Mouse (Mus musculus) kidney, adult 2 months (tissue): ENCODE measurements around the gene Siva1. TPM values are rescaled to one million over a fixed set of nuclear protein-coding genes. Genes with fewer than 3 reads are reported as not detected.
A peak's percentile ranks its signal among the peaks of the same experiment; 100 is the strongest.

Source experiments
- DNase-seq: peaks from one replicate; pipeline ENCODE4 v3.0.0; 2021
- H3K27ac ChIP-seq: fragments of 200-500 bp; 2 replicates; pipeline ENCODE4 v1.5.1; 2012; ENCODE audit warnings: low read depth, low read length, control low read depth, inconsistent platforms; ENCODE audit not compliant: insufficient read depth
- H3K27me3 ChIP-seq: fragments of 200-500 bp; replicated peaks from 2 replicates; pipeline ENCODE4 v1.6.1; 2012; ENCODE audit warnings: mild to moderate bottlenecking, moderate library complexity, low read length, inconsistent platforms; ENCODE audit not compliant: control insufficient read depth, insufficient read depth
- H3K36me3 ChIP-seq: fragments of 200-500 bp; 2 replicates; pipeline ENCODE4 v1.6.1; 2012; ENCODE audit warnings: mild to moderate bottlenecking, moderate library complexity, low read length, inconsistent platforms; ENCODE audit not compliant: control insufficient read depth, insufficient read depth
- H3K4me1 ChIP-seq: fragments of 200-500 bp; 2 replicates; pipeline ENCODE4 v1.6.1; 2011; ENCODE audit warnings: low read length; ENCODE audit not compliant: control insufficient read depth, insufficient read depth
- H3K4me3 ChIP-seq: fragments of 200-500 bp; 2 replicates; pipeline ENCODE4 v1.5.1; 2011; ENCODE audit warnings: mild to moderate bottlenecking, low read depth, low read length, control low read depth; ENCODE audit not compliant: insufficient read depth
- CTCF ChIP-seq: fragments of 200-500 bp; conservative IDR thresholded peaks from 2 replicates; pipeline ENCODE4 v1.5.1; 2011; ENCODE audit warnings: low read depth, mild to moderate bottlenecking, control low read depth, low read length, moderate library complexity, mixed read lengths; ENCODE audit not compliant: insufficient read depth, insufficient read length
- POLR2A ChIP-seq: fragments of 200-500 bp; IDR thresholded peaks from one replicate; pipeline ENCODE4 v1.6.1; 2011; ENCODE audit warnings: low read depth, low read length, control low read depth
- WGBS: fragments of 180-500 bp; shearing (Covaris S2); methylation state at CpG from one replicate; pipeline ENCODE4 v1.1.7; 2018; 5-methylcytosine and 5-hydroxymethylcytosine counted together
- polyA plus RNA-seq: library from polyadenylated mRNA; depleted of rRNA; stranded (reverse); fragments of >200 nt; gene quantifications from 2 replicates; pipeline ENCODE4 v1.2.3, GENCODE M21; 2012; rRNA removed

The Siva1 gene
- polyA plus RNA-seq, result 27.7 and 27.8 TPM in 2 replicates

DNA sequence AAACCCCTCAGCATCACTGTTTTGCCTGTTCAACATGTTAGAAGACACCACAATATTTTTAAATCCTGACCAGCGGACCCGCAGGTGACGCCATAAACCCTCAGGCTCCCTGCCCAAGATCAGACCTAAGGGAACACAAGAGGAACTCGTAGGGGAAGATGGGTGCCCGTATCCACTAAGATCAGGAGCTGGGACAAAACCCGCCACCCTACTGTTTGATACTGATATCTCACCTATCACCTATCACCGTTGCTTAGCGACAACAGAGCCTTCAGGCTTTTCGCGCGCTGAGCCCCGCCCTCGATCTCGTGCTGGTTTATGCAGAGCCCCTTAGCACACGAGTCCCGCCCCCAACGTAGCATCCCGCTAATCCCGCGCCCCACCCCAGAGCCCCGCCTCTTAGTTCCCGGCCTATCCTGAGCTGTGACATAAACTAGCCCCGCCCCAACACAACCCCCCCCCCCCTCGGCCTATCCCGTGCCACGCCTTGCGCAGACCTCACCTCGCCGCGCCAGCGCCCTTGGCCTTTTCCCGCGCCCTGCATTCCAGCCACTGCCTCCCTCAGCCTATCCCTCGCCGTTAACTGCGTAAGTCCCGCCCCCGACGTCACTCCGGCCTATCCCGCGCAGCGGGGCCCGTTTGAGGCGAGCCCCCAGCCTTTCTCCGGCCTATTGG, at the start of gene Siva1:
Siva1 (plus strand) TSS at position 500 of the 675 bp plus-strand sequence.
- TF ChIP-seq CTCF (no peak), POLR2A (no peak)
- H3K36me3 ChIP-seq, result no peaks in the 10 kb centered on the region
- peak within 1 kb of the TSS; percentile 40; the same call in 1 of the 2 replicates for H3K27ac ChIP-seq
- WGBS, result 2% methylated on average over 45 of the region's 46 CpGs
- H3K4me1 ChIP-seq, result no peaks in the 10 kb centered on the region
- peak; percentile 99 for DNase-seq
- peak within 1 kb of the TSS; percentile 65 for H3K4me3 ChIP-seq
- H3K27me3 ChIP-seq, result no peaks in the 10 kb centered on the region

DNA sequence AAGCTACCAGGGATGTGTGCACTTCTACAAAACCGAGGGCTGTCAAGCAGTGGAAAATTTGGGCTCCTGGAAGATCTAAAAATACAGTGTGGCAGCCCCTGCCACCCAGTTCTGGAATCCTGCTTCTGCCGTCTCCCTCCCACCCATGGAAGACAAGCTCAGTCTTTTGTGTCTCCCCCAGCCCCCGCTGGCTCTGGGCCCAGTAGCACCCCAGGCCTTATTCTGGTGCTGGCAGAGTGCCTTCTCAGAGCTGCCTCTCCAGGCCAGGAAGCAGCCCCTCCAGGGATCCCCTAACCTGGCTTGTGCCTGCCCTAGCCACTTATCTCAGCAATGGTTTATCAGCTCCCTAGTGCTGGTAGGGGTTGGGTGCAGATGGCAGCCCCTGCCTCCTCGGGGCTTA, 49.5 kb upstream of the Siva1 start:
- Histone ChIP-seq H3K36me3 (no peaks in the 10 kb centered on the region), H3K27ac (no peak overlapping the region), H3K27me3 (no peaks in the 10 kb centered on the region), H3K4me3 (no peak overlapping the region), H3K4me1 (peaks cover 3% of the 10 kb centered on the region)
- TF ChIP-seq CTCF (no peak), POLR2A (no peak)
- 52% methylated on average over 4 of the region's 4 CpGs for WGBS
- no peak for DNase-seq

DNA sequence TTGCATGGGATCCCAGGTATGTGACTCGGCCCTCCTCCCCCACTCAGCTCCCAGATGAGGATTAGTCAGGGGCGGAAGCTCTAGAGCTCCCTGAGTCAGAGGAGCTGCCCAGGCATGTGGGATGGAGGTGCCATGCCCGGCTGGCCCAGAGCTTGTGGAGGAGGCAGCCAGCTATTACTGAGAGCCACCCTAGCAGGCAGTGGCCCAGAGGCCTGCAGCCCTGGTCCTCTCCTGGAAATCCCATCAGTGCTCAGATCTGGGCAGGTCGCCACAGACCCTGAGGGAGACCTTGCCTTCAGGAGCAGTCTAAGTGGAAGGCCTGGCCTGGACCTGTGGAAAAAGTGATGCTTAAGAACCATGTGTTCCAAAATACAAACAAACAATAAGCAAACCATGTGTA, 48.9 kb upstream of the Siva1 start:
- WGBS, result 81% methylated on average over 4 of the region's 4 CpGs
- Histone ChIP-seq H3K4me3 (no peak overlapping the region), H3K36me3 (no peaks in the 10 kb centered on the region), H3K27me3 (no peaks in the 10 kb centered on the region), H3K4me1 (peaks cover 3% of the 10 kb centered on the region), H3K27ac (no peak overlapping the region)
- DNase-seq, result no peak
- TF ChIP-seq POLR2A (no peak), CTCF (no peak)

DNA sequence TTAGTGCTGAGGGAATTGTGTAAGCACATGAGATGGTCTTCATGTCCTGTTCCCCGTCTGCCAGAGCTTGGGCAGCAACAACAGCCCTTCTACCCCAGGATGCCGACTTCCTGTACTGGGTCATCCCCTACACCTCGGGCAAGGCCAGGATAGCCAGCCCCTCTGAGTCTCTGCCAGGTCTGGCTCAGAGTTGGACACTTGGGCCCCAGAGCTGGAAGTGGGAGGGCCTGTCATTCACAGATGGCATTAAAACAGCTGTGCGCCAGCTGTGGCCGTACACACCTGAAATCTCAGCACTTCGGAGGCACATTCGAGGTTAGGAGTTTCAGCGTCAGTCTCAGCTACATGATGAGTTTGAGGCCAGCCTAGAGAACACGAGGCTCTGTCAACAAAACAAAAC, 48.0 kb upstream of the Siva1 start:
- 76% methylated on average over 9 of the region's 9 CpGs for whole genome bisulfite sequencing
- Histone ChIP-seq H3K4me1 (peaks cover 3% of the 10 kb centered on the region), H3K36me3 (no peaks in the 10 kb centered on the region), H3K4me3 (no peak overlapping the region), H3K27ac (no peak overlapping the region), H3K27me3 (no peaks in the 10 kb centered on the region)
- TF ChIP-seq POLR2A (no peak), CTCF (no peak)
- no peak for DNase-seq

DNA sequence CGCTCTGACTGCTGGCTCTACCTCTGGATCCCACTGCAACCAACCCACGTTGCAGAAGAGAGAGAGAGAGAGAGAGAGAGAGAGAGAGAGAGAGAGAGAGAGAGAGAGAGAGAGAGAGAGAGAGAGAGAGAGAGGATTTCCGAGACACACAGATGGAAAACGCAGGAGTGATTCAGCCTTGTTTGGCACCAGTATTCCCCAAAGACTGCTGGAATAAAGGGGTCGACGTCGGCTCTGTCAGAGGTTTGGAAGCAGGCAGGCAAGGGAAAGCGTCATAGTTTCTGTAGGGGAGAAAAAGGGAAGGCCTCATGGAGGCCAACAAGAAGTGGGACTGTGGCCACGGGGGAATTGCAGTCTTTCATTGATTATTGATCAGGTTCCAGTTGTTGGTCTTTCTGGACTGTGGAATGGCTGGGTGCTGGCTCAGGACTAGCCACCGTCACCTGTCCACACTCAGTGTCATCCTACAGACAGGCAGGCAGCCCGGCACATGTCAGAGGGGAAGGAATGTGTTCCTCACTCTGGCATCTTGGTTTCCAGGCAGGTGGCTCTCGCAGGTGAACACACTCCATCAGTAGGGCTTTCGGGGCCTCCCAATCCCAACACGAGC, 47.5 kb upstream of the Siva1 start:
- DNase-seq, result no peak
- H3K4me3 ChIP-seq, result no peak overlapping the region
- H3K4me1 ChIP-seq, result peaks cover 3% of the 10 kb centered on the region
- H3K36me3 ChIP-seq, result no peaks in the 10 kb centered on the region
- H3K27ac ChIP-seq, result no peak overlapping the region
- TF ChIP-seq POLR2A (no peak), CTCF (no peak)
- no peaks in the 10 kb centered on the region for H3K27me3 ChIP-seq
- 87% methylated on average over 14 of the region's 14 CpGs for WGBS

DNA sequence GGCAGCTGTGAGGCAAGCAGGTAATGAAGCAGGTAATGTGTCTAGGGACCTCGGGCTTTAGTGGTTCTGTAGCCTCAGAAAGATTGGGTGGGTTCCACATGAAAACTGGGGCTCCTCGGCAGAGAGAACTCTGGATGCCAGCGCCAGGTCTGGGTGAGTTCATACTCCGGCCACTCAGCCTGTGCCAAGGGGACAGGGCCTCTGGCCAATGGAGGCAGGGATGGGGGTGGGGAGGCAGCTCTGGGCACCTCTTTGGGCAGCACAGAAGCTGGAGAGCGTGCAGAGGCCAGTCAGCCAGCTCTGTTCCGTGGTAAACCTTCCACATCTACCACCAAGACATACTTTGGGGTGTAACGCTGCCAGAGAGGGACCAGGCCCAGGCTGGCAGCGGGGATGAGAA, 46.9 kb upstream of the Siva1 start:
- Histone ChIP-seq H3K4me3 (no peak overlapping the region), H3K27ac (no peak overlapping the region), H3K27me3 (no peaks in the 10 kb centered on the region), H3K36me3 (no peaks in the 10 kb centered on the region), H3K4me1 (peaks cover 3% of the 10 kb centered on the region)
- TF ChIP-seq POLR2A (no peak), CTCF (no peak)
- 86% methylated on average over 8 of the region's 8 CpGs for WGBS
- DNase-seq, result no peak

DNA sequence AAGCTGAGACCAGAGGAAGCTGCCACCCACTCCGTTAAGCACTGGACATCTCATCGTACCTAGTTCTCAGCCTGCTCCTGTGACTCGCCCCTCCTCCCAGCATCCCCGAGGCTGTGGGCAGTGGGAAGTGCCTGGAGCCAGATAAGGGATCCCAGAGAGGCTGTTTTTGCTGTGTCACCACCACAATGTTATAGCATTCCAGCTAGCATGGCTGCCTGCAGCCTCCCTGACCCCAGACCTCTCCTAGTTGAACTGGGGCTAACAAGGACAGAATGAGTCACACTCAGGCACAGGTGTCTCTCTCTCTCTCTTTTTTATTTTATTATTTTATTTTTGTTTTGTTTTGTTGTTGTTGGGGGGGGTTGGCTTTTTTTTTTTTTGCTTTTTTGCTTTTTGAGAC, 45.3 kb upstream of the Siva1 start:
- DNase-seq, result no peak
- Histone ChIP-seq H3K4me3 (no peak overlapping the region), H3K36me3 (no peaks in the 10 kb centered on the region), H3K27me3 (no peaks in the 10 kb centered on the region), H3K27ac (no peak overlapping the region), H3K4me1 (peaks cover 2% of the 10 kb centered on the region)
- TF ChIP-seq POLR2A (no peak), CTCF (no peak)
- WGBS, result 59% methylated on average over 4 of the region's 4 CpGs
